Mouse (Mus musculus): ENCODE measurements around the gene Elavl2.

Elavl2 gene

GRCm38 (mm10) chr4:91213917-91214316, 186.7 kb downstream of the Elavl2 start:
- DNase-seq (ENCODE audit: low read depth, low spot score): no peak

- DNase-seq (ENCODE audit: low read depth, low spot score): no peak
Observed at GRCm38 (mm10) chr4:91208415-91209292, 191.9 kb downstream of the Elavl2 start.

Data from retina, postnatal 7 days (tissue).